Mouse (Mus musculus): ENCODE results near the gene Dmkn.
"Not testable (repeated sequence)": the region's sequence is repeated elsewhere in the genome, so short reads cannot be mapped to it uniquely, and the experiment has no call there.

Dmkn gene

GRCm38 (mm10) chr7:30763456-30763855 lies at the start of gene Dmkn:
TSS of gene Dmkn (plus strand) at chr7:30763756.
- no peak for DNase-seq (ENCODE audit: low spot score)

- peak; percentile 95 for DNase-seq (ENCODE audit: low spot score)
These were observed 46.4 kb upstream of the Dmkn start for GRCm38 (mm10) chr7:30717006-30717715.

GRCm38 (mm10) chr7:30717716-30718046 lies 45.9 kb upstream of the Dmkn start:
- DNase-seq (ENCODE audit: low spot score), result no peak

GRCm38 (mm10) chr7:30719669-30720068 lies 43.9 kb upstream of the Dmkn start:
- DNase-seq (ENCODE audit: low spot score), result no peak

- DNase-seq (ENCODE audit: low spot score), result no peak
These were observed 42.3 kb upstream of the Dmkn start for GRCm38 (mm10) chr7:30721286-30721685.

- no peak for DNase-seq (ENCODE audit: low spot score)
These were observed 40.1 kb upstream of the Dmkn start for GRCm38 (mm10) chr7:30723274-30723953.

GRCm38 (mm10) chr7:30728214-30728613 lies 35.3 kb upstream of the Dmkn start:
- DNase-seq (ENCODE audit: low spot score), result no peak

- no peak for DNase-seq (ENCODE audit: low spot score)
These were observed 34.7 kb upstream of the Dmkn start for GRCm38 (mm10) chr7:30728739-30729395.

GRCm38 (mm10) chr7:30729396-30730063 lies 34.0 kb upstream of the Dmkn start, which contains the start of gene Tmem147:
TSS of gene Tmem147 (minus strand) at chr7:30729540.
- peak; percentile 96 for DNase-seq (ENCODE audit: low spot score)

- peak; percentile 10 for DNase-seq (ENCODE audit: low spot score)
These were observed 33.4 kb upstream of the Dmkn start for GRCm38 (mm10) chr7:30730064-30730722.

- no peak for DNase-seq (ENCODE audit: low spot score)
These were observed 27.3 kb upstream of the Dmkn start for GRCm38 (mm10) chr7:30736211-30736610.

- DNase-seq (ENCODE audit: low spot score), result not testable (repeated sequence)
These were observed 21.0 kb upstream of the Dmkn start for GRCm38 (mm10) chr7:30742570-30742969.

GRCm38 (mm10) chr7:30743617-30744016 lies 19.9 kb upstream of the Dmkn start, which contains the start of gene Gapdhs:
TSS of gene Gapdhs (minus strand) at chr7:30743681.
- DNase-seq (ENCODE audit: low spot score), result not testable (repeated sequence)

GRCm38 (mm10) chr7:30744022-30744598 lies 19.4 kb upstream of the Dmkn start:
- DNase-seq (ENCODE audit: low spot score), result no peak

GRCm38 (mm10) chr7:30747525-30748204 lies 15.9 kb upstream of the Dmkn start:
- no peak for DNase-seq (ENCODE audit: low spot score)

GRCm38 (mm10) chr7:30749824-30750606 lies 13.5 kb upstream of the Dmkn start:
- no peak for DNase-seq (ENCODE audit: low spot score)

GRCm38 (mm10) chr7:30751086-30751669 lies 12.4 kb upstream of the Dmkn start, which contains the start of gene Sbsn:
TSS of gene Sbsn (plus strand) at chr7:30751471.
- DNase-seq (ENCODE audit: low spot score), result no peak

GRCm38 (mm10) chr7:30757001-30757400 lies 6.6 kb upstream of the Dmkn start:
- DNase-seq (ENCODE audit: low spot score), result no peak

- peak; percentile 60 for DNase-seq (ENCODE audit: low spot score)
These were observed 4.7 kb upstream of the Dmkn start for GRCm38 (mm10) chr7:30758853-30759252.

Measured in embryo, embryonic 10.5 days (tissue).